Mouse (Mus musculus) cerebral cortex, adult 2 months (tissue): Measurements from ENCODE around the gene Scamp3.

Source experiments
- WGBS: fragments of 180-500 bp; shearing (Covaris S2); methylation state at CpG from one replicate; pipeline ENCODE4 v1.1.7; 2018; 5-methylcytosine and 5-hydroxymethylcytosine counted together

Scamp3 gene

GRCm38 (mm10) chr3:89225918-89226317 lies 48.6 kb downstream of the Scamp3 start:
- WGBS, result 52% methylated on average over 4 of the region's 4 CpGs

GRCm38 (mm10) chr3:89226361-89226760 lies 49.1 kb downstream of the Scamp3 start:
- WGBS, result 39% methylated on average over 11 of the region's 11 CpGs

DNA sequence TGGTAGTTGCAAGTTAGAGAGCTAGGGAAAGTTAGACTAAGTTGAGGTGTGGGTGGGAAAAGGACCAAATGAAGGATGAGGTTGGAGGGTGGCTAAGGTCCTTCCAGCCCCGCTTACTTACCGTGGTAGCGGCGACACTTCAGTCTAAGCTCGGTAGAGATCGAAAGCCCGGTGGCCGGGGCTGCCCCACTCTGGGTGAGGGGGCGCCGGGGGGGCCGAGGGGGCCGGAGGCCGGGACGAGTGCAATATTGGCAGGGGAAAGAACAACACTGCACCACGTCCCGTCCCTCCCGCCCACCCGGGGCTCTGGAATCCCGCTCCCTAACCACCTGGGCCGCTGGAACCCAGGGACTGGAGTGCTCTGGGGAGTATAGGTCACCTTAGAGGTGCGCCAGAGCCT lies 49.6 kb downstream of the Scamp3 start, which contains the start of gene Mtx1:
Gene Mtx1 (minus strand): TSS at position 189 of the 400 bp plus-strand sequence.
- 7% methylated on average over 20 of the region's 21 CpGs for WGBS

DNA sequence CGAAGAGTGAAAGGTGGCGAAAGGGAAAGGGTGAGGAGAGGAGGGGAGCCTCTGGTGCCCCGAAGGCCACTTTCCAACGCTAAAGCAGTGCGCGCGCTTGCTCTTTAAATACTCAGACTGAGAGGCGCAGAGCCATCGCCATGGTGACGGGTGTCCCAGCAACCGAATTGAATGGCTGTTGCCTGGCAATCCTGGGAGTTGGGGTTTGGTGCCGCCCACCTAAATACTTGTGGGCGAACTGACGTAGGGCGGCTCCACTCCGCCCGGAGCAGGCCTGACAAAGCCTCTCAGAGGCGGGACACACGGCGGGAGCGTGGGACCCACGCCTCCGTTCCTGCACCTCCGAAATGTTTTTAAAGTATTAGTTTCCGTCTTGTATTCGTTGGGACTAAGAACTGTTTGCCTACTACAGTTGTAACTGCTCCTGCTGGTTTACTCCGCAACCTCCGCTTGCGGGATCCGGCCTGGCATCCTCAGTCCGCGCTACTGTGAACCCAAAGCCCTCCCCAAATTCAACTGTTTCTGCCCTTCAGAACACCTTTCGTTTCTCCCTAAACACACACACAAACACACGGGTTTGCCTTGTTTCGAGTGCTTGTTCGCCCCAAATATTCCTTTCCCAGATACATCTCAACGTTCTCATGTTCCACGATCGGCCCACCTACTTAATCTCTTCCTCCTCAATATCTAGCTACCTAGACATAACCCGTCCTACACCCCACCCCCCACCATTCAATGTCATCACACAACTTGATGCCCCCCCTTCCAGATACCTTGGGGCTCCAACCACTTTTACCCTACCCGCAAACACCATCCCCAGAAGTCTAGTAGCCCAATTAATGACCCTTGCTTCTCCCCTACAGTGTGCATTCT lies 50.3 kb downstream of the Scamp3 start:
- WGBS, result 9% methylated on average over 41 of the region's 41 CpGs

- WGBS, result under 1% methylated on average over 20 of the region's 20 CpGs
Measured at GRCm38 (mm10) chr3:89228180-89228549, 50.9 kb downstream of the Scamp3 start.

GRCm38 (mm10) chr3:89228836-89229235 lies 51.6 kb downstream of the Scamp3 start, which contains the start of gene Muc1:
Muc1 (plus strand) TSS chr3:89229057.
- WGBS, result 51% methylated on average over 10 of the region's 10 CpGs

- WGBS, result 80% methylated on average over 4 of the region's 4 CpGs
Measured at GRCm38 (mm10) chr3:89229276-89229675, 52.0 kb downstream of the Scamp3 start.

DNA sequence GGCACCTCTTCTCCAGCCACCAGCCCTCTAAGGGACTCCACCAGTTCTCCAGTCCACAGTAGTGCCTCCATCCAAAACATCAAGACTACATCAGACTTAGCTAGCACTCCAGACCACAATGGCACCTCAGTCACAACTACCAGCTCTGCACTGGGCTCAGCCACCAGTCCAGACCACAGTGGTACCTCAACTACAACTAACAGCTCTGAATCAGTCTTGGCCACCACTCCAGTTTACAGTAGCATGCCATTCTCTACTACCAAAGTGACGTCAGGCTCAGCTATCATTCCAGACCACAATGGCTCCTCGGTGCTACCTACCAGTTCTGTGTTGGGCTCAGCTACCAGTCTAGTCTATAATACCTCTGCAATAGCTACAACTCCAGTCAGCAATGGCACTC lies 53.3 kb downstream of the Scamp3 start:
- WGBS, result 85% methylated on average over 2 of the region's 2 CpGs

GRCm38 (mm10) chr3:89231345-89231744 lies 54.1 kb downstream of the Scamp3 start:
- WGBS, result 73% methylated on average over 7 of the region's 7 CpGs

GRCm38 (mm10) chr3:89231772-89232275 lies 54.6 kb downstream of the Scamp3 start:
- 73% methylated on average over 16 of the region's 16 CpGs for WGBS
